Mouse (Mus musculus) lung, adult 10 weeks (tissue): ENCODE measurements around the gene Krtap3-2. TPM values are rescaled to one million over a fixed set of nuclear protein-coding genes. Genes with fewer than 3 reads are reported as not detected.

Source experiments
- polyA plus RNA-seq: library from polyadenylated mRNA; stranded (reverse); fragments of 350-450 nt; fragmentation: Illumina TruSeq; extraction: RNeasy Lipid Tissue Mini Kit (QIAGEN cat#74804); gene quantifications from one replicate; pipeline ENCODE4 v1.2.3, GENCODE M21; 2014; ENCODE audit warnings: low read depth, low replicate concordance; ENCODE audit not compliant: insufficient read depth

Krtap3-2 gene
- polyA plus RNA-seq, result not detected

GRCm38 (mm10) chr11:99556753-99557152, at the start of gene Krtap3-2:
TSS of gene Krtap3-2 (minus strand) at chr11:99556853.

GRCm38 (mm10) chr11:99603208-99603607, 46.6 kb upstream of the Krtap3-2 start, which contains the start of gene Gm11938:
TSS of gene Gm11938 (minus strand) at chr11:99603308.

GRCm38 (mm10) chr11:99597742-99598141, 41.1 kb upstream of the Krtap3-2 start, which contains the start of gene Krtap9-3:
TSS of gene Krtap9-3 (minus strand) at chr11:99598105.

GRCm38 (mm10) chr11:99590981-99591380, 34.3 kb upstream of the Krtap3-2 start, which contains the start of gene Krtap1-3:
TSS of gene Krtap1-3 (minus strand) at chr11:99591339.

GRCm38 (mm10) chr11:99583245-99583704, 26.6 kb upstream of the Krtap3-2 start, which contains the start of gene Krtap1-4:
TSS of gene Krtap1-4 (minus strand) at chr11:99583654.

GRCm38 (mm10) chr11:99580636-99581035, 24.0 kb upstream of the Krtap3-2 start, which contains the start of gene Krtap1-5:
TSS of gene Krtap1-5 (minus strand) at chr11:99581016.

GRCm38 (mm10) chr11:99566530-99566929, 9.9 kb upstream of the Krtap3-2 start, which contains the start of gene Krtap3-1:
TSS of gene Krtap3-1 (minus strand) at chr11:99566630.

GRCm38 (mm10) chr11:99559366-99559765, 2.7 kb upstream of the Krtap3-2 start, which contains the start of gene Gm11939:
TSS of gene Gm11939 (minus strand) at chr11:99559466.

GRCm38 (mm10) chr11:99550765-99551164, 5.9 kb downstream of the Krtap3-2 start, which contains the start of gene Krtap3-3:
TSS of gene Krtap3-3 (minus strand) at chr11:99550865.

GRCm38 (mm10) chr11:99521288-99521860, 35.3 kb downstream of the Krtap3-2 start, which contains the start of gene Krt39:
TSS of gene Krt39 (minus strand) at chr11:99521338.

Other genes starting within 250 kb of the Krtap3-2 start
- gene Krt25, start 233.9 kb downstream of the Krtap3-2 start, polyA plus RNA-seq, result not detected
- not detected for gene Krt26, start 218.9 kb downstream of the Krtap3-2 start, polyA plus RNA-seq
- not detected for gene Krt27, start 205.7 kb downstream of the Krtap3-2 start, polyA plus RNA-seq
- gene Krt28, start 181.9 kb downstream of the Krtap3-2 start, polyA plus RNA-seq, result not detected
- 7.6 TPM for gene Krt10, start 167.5 kb downstream of the Krtap3-2 start, polyA plus RNA-seq
- gene Krt12, start 134.6 kb downstream of the Krtap3-2 start, polyA plus RNA-seq, result not detected
- not detected for gene Krt20, start 118.7 kb downstream of the Krtap3-2 start, polyA plus RNA-seq
- gene Krt23, start 63.7 kb downstream of the Krtap3-2 start, polyA plus RNA-seq, result 18.8 TPM
- gene Krt39, start 35.5 kb downstream of the Krtap3-2 start, polyA plus RNA-seq, result not detected
- not detected for gene Krt40, start 13.7 kb downstream of the Krtap3-2 start, polyA plus RNA-seq
- gene Krtap3-3, start 6.0 kb downstream of the Krtap3-2 start, polyA plus RNA-seq, result not detected
- not detected for gene Gm11939, start 2.6 kb upstream of the Krtap3-2 start, polyA plus RNA-seq
- gene Krtap3-1, start 9.8 kb upstream of the Krtap3-2 start, polyA plus RNA-seq, result not detected
- not detected for gene Krtap1-5, start 24.2 kb upstream of the Krtap3-2 start, polyA plus RNA-seq
- not detected for gene Krtap1-4, start 26.8 kb upstream of the Krtap3-2 start, polyA plus RNA-seq
- gene Krtap1-3, start 34.5 kb upstream of the Krtap3-2 start, polyA plus RNA-seq, result not detected
- not detected for gene Krtap9-3, start 41.3 kb upstream of the Krtap3-2 start, polyA plus RNA-seq
- not detected for gene Gm11938, start 46.5 kb upstream of the Krtap3-2 start, polyA plus RNA-seq
- not detected for gene Gm11937, start 53.3 kb upstream of the Krtap3-2 start, polyA plus RNA-seq
- gene Krtap2-4, start 58.0 kb upstream of the Krtap3-2 start, polyA plus RNA-seq, result not detected
- not detected for gene Gm11562, start 63.6 kb upstream of the Krtap3-2 start, polyA plus RNA-seq
- gene Krtap4-1, start 71.4 kb upstream of the Krtap3-2 start, polyA plus RNA-seq, result not detected
- not detected for gene Krtap4-2, start 78.2 kb upstream of the Krtap3-2 start, polyA plus RNA-seq
- not detected for gene Krtap4-7, start 87.2 kb upstream of the Krtap3-2 start, polyA plus RNA-seq
- gene Gm11555, start 93.4 kb upstream of the Krtap3-2 start, polyA plus RNA-seq, result not detected
- gene Gm11563, start 102.1 kb upstream of the Krtap3-2 start, polyA plus RNA-seq, result not detected
- not detected for gene Krtap4-6, start 109.1 kb upstream of the Krtap3-2 start, polyA plus RNA-seq
- gene Gm14190, start 133.9 kb upstream of the Krtap3-2 start, polyA plus RNA-seq, result not detected
- gene Gm14180, start 177.4 kb upstream of the Krtap3-2 start, polyA plus RNA-seq, result not detected
- not detected for gene Gm11595, start 216.1 kb upstream of the Krtap3-2 start, polyA plus RNA-seq
- gene Krtap4-8, start 223.9 kb upstream of the Krtap3-2 start, polyA plus RNA-seq, result not detected
- not detected for gene Krtap4-9, start 228.3 kb upstream of the Krtap3-2 start, polyA plus RNA-seq
- not detected for gene Gm11596, start 236.6 kb upstream of the Krtap3-2 start, polyA plus RNA-seq
- gene Gm11569, start 242.1 kb upstream of the Krtap3-2 start, polyA plus RNA-seq, result not detected
- gene Gm11554, start 247.6 kb upstream of the Krtap3-2 start, polyA plus RNA-seq, result not detected